Mouse (Mus musculus): Measurements from ENCODE around the gene Ovch2.

- no peak for TF ChIP-seq TCF12 (IDR thresholded peaks at IDR 0.05; ENCODE audit: insufficient read depth, poor library complexity, severe bottlenecking)
- TF ChIP-seq MAX (IDR thresholded peaks at IDR 0.05; ENCODE audit: low read depth): no peak
- no peak for TF ChIP-seq POLR2A (IDR thresholded peaks at IDR 0.05; ENCODE audit: insufficient read length, low read depth)
- TF ChIP-seq TCF3 (IDR thresholded peaks at IDR 0.05; ENCODE audit: insufficient read length, low read depth): no peak
- no peak for TF ChIP-seq REST (IDR thresholded peaks at IDR 0.05; ENCODE audit: insufficient read depth, insufficient read length)
- TF ChIP-seq USF1 (IDR thresholded peaks at IDR 0.05; ENCODE audit: low read depth): no peak
- TF ChIP-seq POLR2AphosphoS2 (IDR thresholded peaks at IDR 0.05; ENCODE audit: insufficient read length, low read depth): no peak
- no peak for TF ChIP-seq CEBPB (IDR thresholded peaks at IDR 0.05; ENCODE audit: insufficient read depth, poor library complexity, severe bottlenecking)
- no peak for TF ChIP-seq SRF (IDR thresholded peaks at IDR 0.05; ENCODE audit: control insufficient read depth, insufficient read length, low read depth)
- no peak for TF ChIP-seq MYOD1 (IDR thresholded peaks at IDR 0.05; ENCODE audit: control insufficient read depth in 1 of 3, insufficient read length in 2 of 3, low read depth in 2 of 3)
- TF ChIP-seq E2F4 (IDR thresholded peaks at IDR 0.05; ENCODE audit: insufficient read depth): no peak
Observed at GRCm38 (mm10) chr7:107744454-107744853, 56.6 kb downstream of the Ovch2 start.

All from myocyte (in vitro differentiated cells).